25 mouse cellular contexts compared by ENCODE assay signal in genomic region chr5:114005100-114005499, GRCm38 (mm10). TPM values are rescaled to one million over a fixed set of nuclear protein-coding genes. Genes with fewer than 3 reads are reported as not detected.
"Had no signal": no experiment of that assay in that cellular context is flagged by ENCODE, and none has a peak within 500 bp of the region (broad histone marks: within the 10 kb centered on the region; RNA-seq: fewer than 3 reads in every experiment).

No protein-coding gene starts in this region.

- H3K4me3 ChIP-seq: layer of hippocampus, adult 2 months; left cerebral cortex, adult 2 months; liver, embryonic 13.5 days had no signal

- H3K36me3 ChIP-seq: liver, embryonic 13.5 days had no signal

- ATAC-seq: inflammation-experienced regulatory T-cells, adult 6 months had no signal

- H3K9me3 ChIP-seq: liver, embryonic 13.5 days had no signal

- DNase-seq: layer of hippocampus, postnatal 36 days; liver, embryonic 13.5 days; lung, adult 2 months; lung, postnatal 14 days; lung, postnatal 4 days; midbrain, embryonic 14.5 days; thymus, adult 2 months; thymus, postnatal 14 days; thymus, postnatal 4 days had no signal

- H3K27ac ChIP-seq: layer of hippocampus, adult 2 months; left cerebral cortex, adult 2 months; liver, embryonic 13.5 days; stomach, postnatal 0 days had no signal

- H3K4me2 ChIP-seq: liver, embryonic 13.5 days; midbrain, embryonic 11.5 days had no signal

- H3K9ac ChIP-seq: liver, embryonic 13.5 days had no signal

- H3K27me3 ChIP-seq: liver, embryonic 13.5 days had no signal

RNA-seq across cellular contexts. Expression of gene Dao, which starts 1.6 kb away (rescaled TPM):
- total RNA-seq: layer of hippocampus, adult 2 months; layer of hippocampus, postnatal 10 days; left cerebral cortex, adult 2 months; left cerebral cortex, postnatal 10 days; left cerebral cortex, postnatal 36 days; liver, adult 2 months; megakaryocyte progenitor cell, adult 5-6 weeks; megakaryocyte-erythroid progenitor cell, adult 5-6 weeks; midbrain, postnatal 0 days had no signal
- polyA plus RNA-seq: inflammation-experienced regulatory T-cells, adult 6 months; limb, embryonic 11.5 days; liver, adult 2 months; liver, embryonic 13.5 days; lung, embryonic 16.5 days; midbrain, embryonic 11.5 days; midbrain, embryonic 14.5 days; midbrain, postnatal 0 days; neural tube, embryonic 11.5 days; neural tube, embryonic 14.5 days had no signal
